Mouse (Mus musculus) brain, embryonic 18.5 days (tissue): ENCODE results near the gene Lrrc63.
A peak's percentile ranks its signal among the peaks of the same experiment; 100 is the strongest.
"Not testable (repeated sequence)": the region's sequence is repeated elsewhere in the genome, so short reads cannot be mapped to it uniquely, and the experiment has no call there.

Source experiments
- DNase-seq: peaks from one replicate; pipeline ENCODE4 v3.0.0-alpha.2; 2012; ENCODE audit warnings: low read depth, low spot score

The Lrrc63 gene

GRCm38 (mm10) chr14:75130501-75131318 is at the start of gene Lrrc63, which contains the start of gene Lcp1:
Gene Lrrc63, minus strand, starts transcription at chr14:75130881.
Gene Lcp1, plus strand, starts transcription at chr14:75131101.
- DNase-seq: peak; percentile 42

GRCm38 (mm10) chr14:75179255-75179963 is 48.7 kb upstream of the Lrrc63 start:
- DNase-seq: no peak

- DNase-seq: no peak
Observed at GRCm38 (mm10) chr14:75178801-75179211, 48.1 kb upstream of the Lrrc63 start.

- DNase-seq: no peak
Observed at GRCm38 (mm10) chr14:75178384-75178793, 47.7 kb upstream of the Lrrc63 start.

- DNase-seq: no peak
Observed at GRCm38 (mm10) chr14:75177400-75177799, 46.7 kb upstream of the Lrrc63 start.

GRCm38 (mm10) chr14:75176425-75177045 is 45.9 kb upstream of the Lrrc63 start:
- DNase-seq: no peak

GRCm38 (mm10) chr14:75175781-75176180 is 45.1 kb upstream of the Lrrc63 start:
- DNase-seq: no peak

- DNase-seq: no peak
Observed at GRCm38 (mm10) chr14:75174731-75175555, 44.3 kb upstream of the Lrrc63 start.

GRCm38 (mm10) chr14:75174296-75174695 is 43.6 kb upstream of the Lrrc63 start:
- DNase-seq: no peak

- no peak for DNase-seq
Observed at GRCm38 (mm10) chr14:75170546-75170945, 39.9 kb upstream of the Lrrc63 start.

- DNase-seq: no peak
Observed at GRCm38 (mm10) chr14:75168501-75168900, 37.8 kb upstream of the Lrrc63 start.

- DNase-seq: no peak
Observed at GRCm38 (mm10) chr14:75165574-75166131, 35.0 kb upstream of the Lrrc63 start.

- no peak for DNase-seq
Observed at GRCm38 (mm10) chr14:75164345-75164744, 33.7 kb upstream of the Lrrc63 start.

- no peak for DNase-seq
Observed at GRCm38 (mm10) chr14:75163866-75164265, 33.2 kb upstream of the Lrrc63 start.

GRCm38 (mm10) chr14:75159375-75159774 is 28.7 kb upstream of the Lrrc63 start:
- no peak for DNase-seq

GRCm38 (mm10) chr14:75154481-75154880 is 23.8 kb upstream of the Lrrc63 start:
- no peak for DNase-seq

GRCm38 (mm10) chr14:75151146-75151545 is 20.5 kb upstream of the Lrrc63 start:
- no peak for DNase-seq

GRCm38 (mm10) chr14:75150653-75151052 is 20.0 kb upstream of the Lrrc63 start:
- DNase-seq: no peak

GRCm38 (mm10) chr14:75148229-75148628 is 17.5 kb upstream of the Lrrc63 start:
- no peak for DNase-seq

GRCm38 (mm10) chr14:75147706-75148105 is 17.0 kb upstream of the Lrrc63 start:
- not testable (repeated sequence) for DNase-seq

- DNase-seq: no peak
Observed at GRCm38 (mm10) chr14:75139225-75139624, 8.5 kb upstream of the Lrrc63 start.
